Mouse (Mus musculus): Measurements from ENCODE around the gene Gga3. TPM values are rescaled to one million over a fixed set of nuclear protein-coding genes. Genes with fewer than 3 reads are reported as not detected.

Gga3 gene
- total RNA-seq, 2 experiments from 2014 or later = 18.0 to 20.7 TPM

DNA sequence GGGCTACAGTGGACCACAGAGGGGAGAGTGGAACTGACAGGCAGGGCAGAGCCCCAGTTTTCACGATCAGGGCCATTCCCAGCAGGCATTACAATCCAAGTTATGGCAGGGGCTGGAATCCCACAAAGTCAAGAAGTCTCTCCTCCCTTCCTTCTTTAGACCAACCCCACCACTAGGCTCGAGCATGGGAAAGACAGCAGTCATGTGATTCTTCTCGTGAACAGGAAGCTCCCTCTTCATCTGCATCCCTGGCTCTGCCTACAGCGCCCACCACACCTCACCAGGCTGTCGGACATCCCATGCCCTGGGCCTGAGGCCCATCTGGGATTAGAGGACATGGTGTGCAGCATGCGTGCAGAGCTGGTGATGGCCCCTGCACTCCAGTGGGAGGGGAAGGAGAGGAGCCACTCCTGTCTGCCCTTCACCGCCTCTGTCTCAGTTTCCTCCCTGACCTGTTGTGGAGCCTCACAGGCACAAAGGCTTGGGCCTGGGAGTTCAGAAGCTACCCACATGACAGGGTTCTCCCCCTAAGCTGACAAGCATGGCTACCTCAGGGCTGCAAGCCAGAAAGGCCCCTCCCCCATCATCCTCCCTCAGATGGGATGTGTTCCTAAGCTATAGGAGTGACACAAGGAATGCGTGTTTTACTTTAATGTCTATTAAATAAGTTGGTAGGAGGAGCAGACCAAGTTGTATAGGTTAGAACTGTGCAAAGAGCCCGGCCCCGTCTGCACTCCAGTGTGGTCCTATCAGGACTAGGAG is 10.7 kb upstream of the Gga3 start:
- ATAC-seq (replicated peaks; ENCODE audit: low FRiP score, poor library complexity, severe bottlenecking) = no peak

DNA sequence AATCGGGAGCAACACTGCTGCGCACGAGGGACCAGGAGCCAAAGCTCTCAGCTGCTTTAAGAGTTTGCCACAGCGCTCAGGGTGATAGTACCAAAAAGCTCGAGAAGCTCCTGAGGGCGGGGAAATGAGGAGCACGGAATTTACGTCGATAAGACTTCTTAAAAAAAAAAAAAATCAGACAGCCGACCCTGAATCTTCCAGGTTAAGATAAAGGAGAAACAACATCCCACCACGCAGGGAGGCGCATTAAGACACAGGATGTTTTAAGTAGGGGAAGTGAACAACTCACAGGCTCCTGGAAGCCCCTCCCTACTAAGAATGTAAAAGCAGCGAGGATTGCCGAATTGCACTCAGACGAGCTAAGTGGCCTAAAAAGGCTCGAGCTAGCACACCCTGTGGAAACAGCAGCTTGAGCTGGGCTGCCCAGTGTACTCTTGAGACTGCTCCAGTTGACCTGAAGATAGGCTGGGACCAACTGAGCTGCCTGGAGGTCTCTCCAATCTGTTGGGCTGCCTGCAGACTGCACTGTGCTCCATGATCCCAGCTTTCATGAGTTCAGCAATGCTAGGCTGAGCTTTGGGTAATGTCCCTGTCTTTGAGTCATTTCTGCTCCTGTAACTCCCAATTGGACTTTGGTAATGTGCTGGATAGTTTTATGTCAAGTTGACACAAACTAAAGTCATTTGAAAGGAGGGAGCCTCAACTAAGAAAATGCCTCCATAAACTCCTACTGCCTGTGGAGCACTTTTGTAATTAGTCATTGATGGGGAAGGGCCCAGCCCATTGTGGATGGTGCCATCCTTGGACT is 9.5 kb upstream of the Gga3 start:
- peak; percentile 55 for ATAC-seq (replicated peaks; ENCODE audit: low FRiP score, poor library complexity, severe bottlenecking)

DNA sequence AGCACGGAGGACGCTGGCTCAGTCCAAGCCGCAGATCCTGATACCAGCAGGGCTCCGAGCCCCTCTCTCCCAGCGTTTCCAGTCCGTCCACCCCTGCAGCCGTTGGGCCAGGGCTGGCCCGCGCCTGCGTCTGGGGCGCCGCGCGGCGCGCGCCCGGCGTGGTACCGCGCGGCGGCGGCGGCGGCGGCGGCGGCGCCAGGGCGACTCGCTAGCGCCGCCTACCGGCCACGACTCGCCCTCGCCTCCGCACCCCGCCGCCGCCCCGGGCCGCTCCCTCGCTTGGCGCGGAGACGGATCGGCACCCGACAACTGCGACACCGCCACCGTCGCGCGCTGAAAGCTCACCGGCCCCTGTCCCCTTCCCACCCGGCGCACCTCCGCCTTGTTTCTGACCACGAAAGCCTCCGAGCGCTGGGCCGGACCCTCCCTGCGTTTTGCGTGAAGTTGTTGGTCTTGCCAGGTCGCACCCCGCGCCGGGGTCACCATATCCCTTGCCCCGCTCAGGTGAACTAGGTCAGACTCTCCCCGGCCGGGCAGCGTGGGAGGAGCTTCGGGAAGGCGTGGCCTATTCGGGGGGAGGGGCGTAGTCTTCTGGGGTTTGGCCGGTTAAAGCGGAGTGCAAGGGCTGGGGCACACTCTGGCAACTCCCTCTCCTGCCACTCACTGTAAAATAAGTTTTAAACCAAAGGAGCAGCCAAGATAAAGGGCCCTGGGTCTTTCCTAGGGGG is 8.7 kb upstream of the Gga3 start, which contains the start of gene Mif4gd:
Gene Mif4gd (minus strand): TSS at position 560 of the 728 bp plus-strand sequence.
- peak; percentile 88 for ATAC-seq (replicated peaks; ENCODE audit: low FRiP score, poor library complexity, severe bottlenecking)

DNA sequence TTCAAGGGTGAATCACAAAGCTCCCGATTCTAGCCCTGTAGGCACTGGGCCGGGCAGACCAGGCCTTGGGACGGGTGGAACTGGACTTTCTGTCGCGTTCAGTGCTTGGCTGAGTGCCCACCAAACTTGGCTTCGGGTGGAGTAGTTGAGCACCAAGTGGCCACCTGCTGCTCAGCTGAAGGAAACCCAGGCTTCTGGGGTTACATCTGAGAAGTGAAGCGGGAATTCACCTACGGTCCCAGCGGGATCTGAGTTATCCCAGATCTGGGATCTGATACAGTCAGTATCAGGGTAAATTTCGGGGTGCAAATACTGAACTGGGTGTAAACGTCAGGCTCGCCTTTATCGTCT is 8.2 kb upstream of the Gga3 start:
- ATAC-seq (replicated peaks; ENCODE audit: low FRiP score, poor library complexity, severe bottlenecking) = peak; percentile 51

DNA sequence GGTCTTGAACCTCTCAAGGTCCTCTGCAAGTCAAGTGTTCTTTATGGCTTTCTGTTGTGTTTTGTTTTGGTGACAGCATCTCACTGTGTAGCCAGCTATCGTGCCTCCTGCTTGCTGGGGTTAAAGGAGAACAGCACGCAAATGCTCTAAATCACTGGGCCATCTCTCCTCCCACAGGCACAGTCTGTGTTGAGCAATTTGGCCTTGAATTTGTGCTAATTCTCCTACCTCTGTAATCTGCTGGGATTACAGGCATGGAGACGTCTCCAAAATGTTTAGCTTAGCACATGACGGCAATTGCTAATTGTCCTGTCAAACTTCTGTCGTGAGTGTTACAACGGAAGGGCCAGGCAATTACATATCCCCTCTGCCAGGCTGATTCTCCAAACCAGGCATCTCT is 7.3 kb upstream of the Gga3 start:
- no peak for ATAC-seq (replicated peaks; ENCODE audit: low FRiP score, poor library complexity, severe bottlenecking)

DNA sequence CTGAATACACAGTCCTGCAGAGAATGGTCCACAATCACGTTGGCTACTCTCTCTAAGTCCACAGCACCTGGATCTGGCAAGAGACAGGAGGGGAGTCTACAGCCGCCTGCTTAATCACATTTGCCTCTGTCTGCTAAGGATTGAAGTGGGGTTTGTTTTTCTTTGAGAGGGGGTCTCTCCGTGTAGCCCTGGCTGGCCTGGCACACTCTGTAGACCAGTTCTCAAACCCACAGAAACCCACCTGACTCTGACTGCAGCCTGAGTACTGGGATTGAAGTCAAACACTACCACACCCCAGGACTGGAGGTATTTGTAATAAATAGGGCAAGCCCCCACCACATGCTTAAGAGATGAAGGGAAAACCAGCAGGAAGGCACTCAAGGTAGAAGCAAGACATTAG is 5.7 kb upstream of the Gga3 start:
- ATAC-seq (replicated peaks; ENCODE audit: low FRiP score, poor library complexity, severe bottlenecking) = no peak

DNA sequence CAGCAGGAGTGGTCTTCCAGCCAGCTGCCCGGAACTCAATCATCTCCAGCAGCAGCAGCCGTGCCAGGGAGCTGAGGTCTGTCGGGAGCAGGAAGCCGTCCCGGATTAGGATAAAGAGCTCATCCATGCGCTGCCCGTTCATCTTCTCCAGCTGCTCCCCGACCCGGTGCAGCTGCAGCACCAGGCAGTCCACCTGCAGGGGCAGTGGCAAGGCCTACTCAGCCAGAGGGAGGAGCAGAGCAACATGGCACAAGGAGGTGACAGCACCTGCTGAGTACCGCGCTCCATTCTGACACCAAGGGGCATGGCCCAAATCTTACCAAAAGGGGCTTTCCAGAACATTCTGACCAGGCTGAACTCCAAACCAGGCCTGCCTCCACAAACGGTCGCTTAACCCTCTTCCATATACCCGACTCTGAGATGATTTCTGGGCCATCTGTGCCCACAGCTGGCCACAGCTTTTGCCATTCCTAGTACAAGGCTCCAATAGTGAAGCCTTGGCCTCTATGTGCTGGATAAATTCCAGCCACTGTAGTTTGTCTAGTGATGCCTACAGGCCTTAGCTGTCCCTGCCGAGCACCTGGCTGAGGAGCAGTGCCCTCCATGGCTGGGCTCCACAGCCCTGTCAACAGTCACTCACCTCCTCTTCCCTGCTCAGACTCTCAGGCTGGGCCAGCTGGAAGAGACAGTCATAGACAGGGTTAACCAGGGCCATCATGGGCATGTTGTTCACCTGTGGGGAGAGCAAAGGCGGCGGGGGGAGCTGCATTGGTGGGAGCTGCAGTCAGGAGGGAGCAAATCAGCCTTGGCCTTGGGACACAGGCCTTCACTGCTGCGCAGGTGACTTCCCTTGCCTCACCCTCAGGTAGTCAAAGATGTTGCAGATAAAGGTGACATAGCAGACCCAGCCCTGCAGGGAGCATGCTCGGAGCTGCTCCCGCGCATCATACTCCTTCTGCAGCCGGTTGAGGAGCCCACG is 4.9 kb upstream of the Gga3 start:
- no peak for ATAC-seq (replicated peaks; ENCODE audit: low FRiP score, poor library complexity, severe bottlenecking)

DNA sequence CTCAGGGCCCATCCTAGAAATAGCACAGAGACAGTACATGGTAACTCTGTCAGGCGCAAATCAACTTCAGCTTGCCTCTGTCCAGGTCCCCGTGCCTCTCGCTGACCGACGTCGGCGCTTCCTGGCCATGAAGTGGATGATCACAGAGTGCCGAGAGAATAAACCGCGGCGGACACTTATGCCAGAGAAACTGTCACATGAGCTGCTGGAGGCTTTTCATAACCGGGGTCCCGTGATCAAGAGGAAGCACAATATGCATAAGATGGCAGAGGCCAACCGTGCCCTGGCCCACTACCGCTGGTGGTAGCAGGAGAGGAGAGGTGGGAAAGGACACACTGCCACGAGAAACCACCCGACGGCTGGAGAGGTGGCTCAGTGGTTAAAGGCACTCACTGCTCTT is 2.9 kb upstream of the Gga3 start:
- ATAC-seq (replicated peaks; ENCODE audit: low FRiP score, poor library complexity, severe bottlenecking) = no peak

DNA sequence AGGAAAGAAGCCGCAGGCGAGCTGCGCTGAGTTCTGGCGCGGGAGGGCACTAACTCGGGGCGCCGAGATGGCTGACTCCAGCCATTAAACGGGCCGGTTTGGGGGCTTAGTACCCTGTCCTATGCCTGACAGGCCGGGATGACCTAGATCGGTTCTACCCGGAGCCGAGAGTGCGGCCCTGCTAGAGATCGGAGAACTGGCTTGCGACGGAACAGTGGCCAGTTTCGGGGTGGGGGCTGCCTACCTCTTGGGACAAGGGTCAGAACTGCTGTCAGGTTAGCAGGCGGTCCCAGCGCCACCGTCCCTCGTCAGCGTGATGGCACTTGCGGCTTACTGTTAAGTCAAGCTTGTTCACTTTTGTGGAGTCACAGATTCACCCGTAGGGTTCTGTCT is 449 bp upstream of the Gga3 start:
- ATAC-seq (replicated peaks; ENCODE audit: low FRiP score, poor library complexity, severe bottlenecking) = no peak; the same call in 1 of the 2 replicates

DNA sequence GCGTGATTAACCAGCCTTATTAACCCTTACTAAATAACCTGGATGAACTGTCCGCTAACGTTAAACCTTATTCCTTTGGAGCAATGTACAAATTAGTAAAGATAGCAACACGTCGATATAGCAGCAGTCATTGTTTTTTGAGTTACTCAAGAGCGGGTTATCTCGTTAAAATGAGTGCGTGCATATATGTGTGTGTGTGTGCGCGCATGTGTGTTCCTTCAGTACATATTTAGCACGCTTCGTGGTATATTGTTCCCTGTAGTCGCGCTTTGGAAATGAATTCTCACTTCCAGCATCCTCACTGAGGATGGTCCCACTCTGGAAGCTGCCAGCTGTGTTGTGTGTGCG is 749 bp downstream of the Gga3 start:
- no peak for ATAC-seq (replicated peaks; ENCODE audit: low FRiP score, poor library complexity, severe bottlenecking)

DNA sequence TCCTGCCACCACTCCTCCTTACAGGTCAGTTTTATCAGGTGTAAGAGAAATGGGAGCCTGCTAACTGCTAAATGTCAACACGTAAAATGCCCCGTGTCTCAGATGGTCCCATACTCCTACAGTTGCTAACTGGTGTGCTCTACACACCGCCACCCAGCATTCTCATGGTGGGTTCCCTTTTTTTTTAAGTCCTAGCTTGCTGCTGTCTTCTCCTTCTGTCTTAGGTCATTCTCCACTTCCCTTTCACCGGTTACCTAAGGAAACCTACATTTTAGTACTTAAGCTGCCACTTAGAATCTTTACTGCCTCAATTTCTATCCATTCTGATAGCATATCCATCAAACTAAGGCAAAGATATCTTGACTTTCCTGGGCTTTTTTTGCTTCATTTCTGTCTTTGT is 2.7 kb downstream of the Gga3 start:
- ATAC-seq (replicated peaks; ENCODE audit: low FRiP score, poor library complexity, severe bottlenecking) = no peak

DNA sequence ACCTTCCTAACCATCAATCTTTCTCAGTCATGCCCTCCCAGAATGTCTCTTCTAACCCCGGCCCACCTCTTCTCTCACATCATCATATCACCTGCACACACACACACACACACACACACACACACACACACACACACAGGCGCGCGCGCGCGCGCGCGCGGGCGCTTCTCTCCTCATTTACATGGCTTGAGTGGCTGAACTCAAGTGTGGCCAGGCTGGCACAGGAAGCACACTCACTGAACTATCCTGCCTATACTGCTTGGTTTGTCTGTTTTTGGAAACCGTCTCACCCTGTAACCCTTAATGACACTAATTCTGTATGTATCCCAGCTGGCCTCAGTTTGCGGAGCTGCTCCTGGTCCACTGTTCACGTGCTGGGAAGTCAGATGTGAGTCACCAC is 3.1 kb downstream of the Gga3 start:
- no peak for ATAC-seq (replicated peaks; ENCODE audit: low FRiP score, poor library complexity, severe bottlenecking)

DNA sequence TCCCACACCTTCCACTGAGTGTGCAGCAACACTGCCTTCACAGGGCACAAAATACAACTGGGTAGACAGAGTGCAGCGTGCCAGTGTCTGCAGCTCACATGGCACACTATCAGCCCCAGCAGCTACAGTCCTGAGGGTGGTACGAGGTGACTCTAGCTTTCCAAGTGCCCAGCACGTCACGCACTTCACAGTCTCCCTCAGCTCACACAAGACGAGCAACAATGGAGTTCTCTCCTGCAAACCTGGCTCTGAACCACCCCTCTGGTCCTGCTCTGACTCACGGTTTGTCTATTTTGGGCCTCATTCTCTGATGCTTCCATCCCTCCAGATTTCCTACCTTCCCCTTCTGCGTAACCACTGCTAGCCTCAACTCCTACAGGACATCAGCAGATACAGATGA is 4.1 kb downstream of the Gga3 start:
- no peak for ATAC-seq (replicated peaks; ENCODE audit: low FRiP score, poor library complexity, severe bottlenecking)

DNA sequence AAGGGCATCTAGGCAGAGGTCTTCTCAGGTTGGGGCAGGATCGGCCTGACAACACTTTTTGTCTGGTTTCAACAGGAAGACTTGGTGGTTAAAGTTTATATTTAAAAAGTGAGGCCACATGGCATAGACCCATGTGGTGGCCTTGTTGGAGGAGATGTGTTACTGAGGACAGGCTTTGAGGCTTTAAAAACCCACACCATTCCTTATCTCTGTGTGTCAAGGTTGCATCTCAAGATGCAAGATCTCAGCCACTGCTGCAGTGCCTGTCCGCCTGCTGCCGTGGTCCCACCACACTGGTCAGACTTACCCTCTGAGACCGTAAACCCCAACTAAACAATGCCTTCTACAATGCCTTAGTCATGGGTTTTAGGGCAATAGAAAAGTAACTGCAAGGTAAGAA is 5.5 kb downstream of the Gga3 start:
- no peak for ATAC-seq (replicated peaks; ENCODE audit: low FRiP score, poor library complexity, severe bottlenecking)

DNA sequence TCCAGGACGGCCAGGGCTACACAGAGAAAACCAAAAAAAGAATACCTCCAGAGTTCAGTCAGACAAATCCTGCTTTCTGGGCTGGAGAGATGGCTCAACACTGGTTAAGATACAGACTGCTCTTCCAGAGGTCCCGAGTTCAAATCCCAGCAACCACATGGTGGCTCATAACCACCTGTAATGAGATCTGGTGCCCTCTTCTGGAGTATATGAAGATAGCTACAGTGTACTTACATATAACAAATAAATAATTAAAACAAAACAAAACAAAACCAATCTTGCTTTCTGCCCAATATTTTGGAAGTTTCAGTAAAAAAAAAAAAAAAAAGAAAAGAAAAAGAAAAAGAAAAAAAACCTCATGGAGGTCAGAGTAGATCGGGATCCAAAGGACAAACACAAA is 8.6 kb downstream of the Gga3 start:
- ATAC-seq (replicated peaks; ENCODE audit: low FRiP score, poor library complexity, severe bottlenecking) = no peak

DNA sequence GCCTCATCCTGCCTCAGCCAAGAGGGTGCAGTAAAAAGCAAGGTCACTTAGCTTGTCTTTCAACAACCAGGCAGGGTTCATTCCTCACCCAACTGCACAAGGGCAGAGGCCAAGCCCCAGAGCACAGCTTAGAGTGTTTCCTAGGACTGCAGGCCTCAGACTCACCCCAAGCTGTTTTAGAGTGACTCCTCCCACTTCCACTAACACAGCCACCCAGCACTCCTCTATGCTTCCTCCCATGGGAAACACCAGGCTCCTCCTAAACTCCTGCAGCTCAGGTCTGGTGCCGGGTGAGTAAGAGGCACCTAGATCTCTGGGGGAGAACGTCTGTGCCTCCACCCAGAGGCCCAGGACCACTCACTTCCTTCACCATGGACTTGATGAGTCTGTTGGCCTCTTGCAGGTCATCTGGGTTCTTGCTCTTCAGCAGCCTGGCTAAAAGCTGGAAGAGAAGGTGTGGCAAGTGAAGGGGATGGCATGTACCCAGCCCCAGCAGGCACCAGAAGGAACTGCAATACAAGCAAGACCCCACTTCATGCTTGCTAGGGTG is 13.2 kb downstream of the Gga3 start:
- ATAC-seq (replicated peaks; ENCODE audit: low FRiP score, poor library complexity, severe bottlenecking) = no peak

DNA sequence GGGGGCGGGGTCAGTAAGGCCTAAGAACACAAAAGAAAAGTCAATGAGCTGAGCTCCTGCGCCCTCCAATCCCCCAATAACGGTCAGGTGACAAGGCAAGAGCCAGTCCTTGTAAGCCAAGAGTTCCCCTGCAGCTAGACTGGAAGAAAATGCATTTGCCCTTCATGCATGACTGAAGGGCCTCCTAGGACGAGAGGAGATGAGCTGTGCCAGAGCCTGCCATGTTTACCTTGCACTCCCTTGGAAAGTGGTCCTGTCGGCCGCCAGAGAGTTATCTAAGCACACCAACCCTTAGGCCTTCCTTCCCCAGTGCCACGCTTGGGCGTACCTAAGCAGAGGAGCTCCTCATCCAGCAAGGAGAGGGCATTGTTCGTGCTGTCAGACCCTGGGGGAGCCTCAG is 15.9 kb downstream of the Gga3 start:
- no peak for ATAC-seq (replicated peaks; ENCODE audit: low FRiP score, poor library complexity, severe bottlenecking)

DNA sequence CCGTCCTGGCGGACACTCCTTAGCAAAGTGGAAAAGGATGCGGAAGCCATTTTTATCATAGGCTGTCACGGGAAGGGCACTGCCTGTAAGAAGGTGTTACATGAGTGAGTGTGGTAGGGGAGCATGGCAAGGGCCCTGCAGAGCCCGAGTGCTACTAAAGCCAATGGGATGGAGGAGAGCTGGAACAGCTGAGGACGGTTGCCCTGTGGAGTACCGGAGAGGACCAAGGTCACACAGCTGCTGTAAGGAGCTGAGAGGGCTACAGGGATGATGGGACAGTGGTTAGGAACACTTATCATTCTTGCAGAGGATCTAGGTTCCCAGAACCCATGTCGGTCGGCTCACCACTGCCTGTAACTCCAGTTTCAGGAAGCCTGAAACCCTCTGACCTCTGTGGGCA is 17.4 kb downstream of the Gga3 start:
- ATAC-seq (replicated peaks; ENCODE audit: low FRiP score, poor library complexity, severe bottlenecking) = no peak

DNA sequence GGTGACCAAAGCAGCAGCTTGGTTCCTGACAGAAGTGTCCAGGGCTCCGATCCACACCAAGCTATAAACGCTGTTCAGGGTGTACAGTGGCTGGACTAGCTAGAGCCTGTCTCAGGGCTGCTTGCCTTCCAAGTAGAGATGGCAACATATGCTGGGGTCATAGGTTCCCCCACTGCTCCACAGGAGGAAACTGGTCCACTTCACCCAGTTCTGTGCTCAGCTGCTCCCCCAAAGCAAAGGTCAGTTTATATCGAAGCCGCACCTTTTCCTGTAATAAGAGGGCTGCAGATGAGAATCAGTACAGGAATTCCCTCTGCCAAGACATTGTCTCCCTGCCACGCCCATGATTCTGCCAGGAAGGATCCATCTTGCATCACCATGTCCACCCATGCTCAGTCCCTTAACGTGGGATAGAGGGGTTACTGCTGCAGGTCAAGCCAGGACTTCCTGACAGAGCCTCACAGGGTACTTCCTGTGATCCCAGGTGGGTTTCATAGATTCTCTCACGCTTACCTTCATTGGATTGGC is 18.2 kb downstream of the Gga3 start:
- ATAC-seq (replicated peaks; ENCODE audit: low FRiP score, poor library complexity, severe bottlenecking) = no peak
